Mouse (Mus musculus): ENCODE data around the gene Vsig10. TPM values are rescaled to one million over a fixed set of nuclear protein-coding genes. Genes with fewer than 3 reads are reported as not detected.
"Not testable (repeated sequence)": the region's sequence is repeated elsewhere in the genome, so short reads cannot be mapped to it uniquely, and the experiment has no call there.

Gene Vsig10
- polyA plus RNA-seq, 1 experiment from 2014 or later, result 1.8 TPM

DNA sequence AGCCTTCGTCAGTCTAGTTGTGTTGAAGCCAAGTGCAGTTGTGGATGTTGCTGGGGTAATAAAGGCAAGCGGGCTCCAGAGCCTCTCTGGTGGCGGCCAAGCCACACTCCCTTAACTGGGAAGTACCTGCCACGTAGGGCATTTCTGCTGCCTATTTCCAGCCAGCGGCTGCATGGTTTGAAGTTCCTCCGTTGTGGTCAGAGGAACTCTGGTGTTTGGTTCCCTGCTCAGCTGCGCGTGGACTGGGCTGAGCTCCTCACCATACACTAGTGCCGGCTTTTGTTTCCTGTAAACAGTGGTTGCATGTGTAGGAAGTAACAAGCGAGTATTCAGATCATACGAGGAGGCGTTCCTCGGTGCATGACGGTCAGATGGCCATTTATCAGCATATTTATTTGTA, 58.8 kb downstream of the Vsig10 start:
- DNase-seq (ENCODE audit: low spot score); H3K4me1 ChIP-seq (replicated peaks); H3K27me3 ChIP-seq (ENCODE audit: insufficient read depth, poor library complexity, severe bottlenecking); H3K27ac ChIP-seq; H3K4me3 ChIP-seq; H3K9me3 ChIP-seq: not testable (repeated sequence)
- H3K36me3 ChIP-seq, result peaks cover 100% of the 10 kb centered on the region
- 94% methylated on average over 14 of the region's 14 CpGs for WGBS

DNA sequence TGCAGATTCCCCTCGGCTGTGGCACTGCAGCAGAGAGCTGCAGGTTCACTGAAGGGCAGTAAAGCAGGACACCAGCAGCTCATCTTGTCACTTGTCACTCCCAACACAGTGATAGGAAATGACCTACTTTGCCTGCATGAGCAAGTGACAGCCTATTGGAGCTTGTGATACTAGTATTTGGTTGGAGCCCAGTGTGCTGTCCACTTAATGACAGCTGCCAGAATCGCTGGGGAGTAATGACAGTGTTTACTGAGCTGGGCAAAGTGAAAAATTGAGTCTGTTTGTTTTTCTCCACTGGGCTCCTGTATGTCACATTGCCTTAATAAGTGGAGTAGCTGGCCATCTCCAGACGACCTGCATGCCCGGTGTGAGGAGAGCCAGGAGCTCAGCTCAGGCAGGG, 61.3 kb downstream of the Vsig10 start:
- Histone ChIP-seq H3K4me1 (replicated peaks) (0 out of 2 replicates have a peak, but pooled peaks cover 3% of the 10 kb centered on the region), H3K36me3 (peaks cover 100% of the 10 kb centered on the region), H3K27me3 (ENCODE audit: insufficient read depth, poor library complexity, severe bottlenecking) (no peaks in the 10 kb centered on the region), H3K4me3 (no peak overlapping the region), H3K27ac (no peak overlapping the region), H3K9me3 (no peaks in the 10 kb centered on the region)
- WGBS, result 87% methylated on average over 4 of the region's 4 CpGs
- no peak for DNase-seq (ENCODE audit: low spot score)

DNA sequence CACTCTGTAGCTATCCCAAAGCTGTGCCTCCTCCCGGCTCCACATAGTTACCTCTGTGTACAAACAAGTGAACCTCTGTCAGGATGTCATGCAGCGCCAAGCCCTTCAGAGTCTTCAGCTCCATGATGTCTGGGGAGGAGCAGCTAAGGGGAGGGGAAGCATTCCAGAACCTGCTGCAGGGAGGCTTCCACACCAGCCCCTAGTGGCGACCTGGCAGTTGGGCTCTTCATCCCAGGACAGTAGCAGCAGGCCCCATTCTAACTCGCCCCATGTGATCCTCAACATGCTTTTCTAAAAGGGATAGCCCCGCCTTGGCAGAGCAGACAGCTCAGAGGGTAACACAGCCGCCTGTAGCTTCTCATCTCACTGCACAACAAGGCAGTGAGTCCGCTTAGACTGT, 62.9 kb downstream of the Vsig10 start:
- WGBS, result 83% methylated on average over 7 of the region's 7 CpGs
- no peak for DNase-seq (ENCODE audit: low spot score)
- H3K27ac ChIP-seq, result no peak overlapping the region
- H3K27me3 ChIP-seq (ENCODE audit: insufficient read depth, poor library complexity, severe bottlenecking), result no peaks in the 10 kb centered on the region
- H3K4me3 ChIP-seq, result no peak overlapping the region
- H3K36me3 ChIP-seq, result peaks cover 99% of the 10 kb centered on the region
- H3K9me3 ChIP-seq, result no peaks in the 10 kb centered on the region
- H3K4me1 ChIP-seq (replicated peaks), result 0 out of 2 replicates have a peak, but pooled peaks cover 3% of the 10 kb centered on the region

DNA sequence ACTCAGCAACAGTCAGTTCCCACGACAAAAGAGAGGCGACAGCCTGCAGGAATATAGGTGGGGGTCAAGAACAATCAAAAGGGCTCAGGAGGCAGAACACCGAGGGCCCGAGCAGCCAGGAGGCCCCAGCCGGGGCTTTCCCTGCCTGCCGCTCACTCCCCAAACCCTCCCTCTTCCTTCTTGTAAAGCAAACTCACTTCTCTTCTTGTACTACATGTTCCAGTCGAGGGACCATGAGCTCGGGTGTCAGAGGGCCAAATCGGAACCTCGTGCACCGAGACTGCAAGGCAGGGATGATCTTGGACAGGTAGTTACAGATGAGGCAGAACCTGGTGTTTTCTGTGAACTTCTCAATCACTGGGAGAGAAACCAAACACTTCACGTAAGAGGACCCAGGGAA, 64.3 kb downstream of the Vsig10 start:
- DNase-seq (ENCODE audit: low spot score), result no peak
- peaks cover 88% of the 10 kb centered on the region for H3K36me3 ChIP-seq
- 75% methylated on average over 12 of the region's 12 CpGs for WGBS
- H3K9me3 ChIP-seq, result no peaks in the 10 kb centered on the region
- H3K27ac ChIP-seq, result no peak overlapping the region
- H3K27me3 ChIP-seq (ENCODE audit: insufficient read depth, poor library complexity, severe bottlenecking), result no peaks in the 10 kb centered on the region
- peaks cover 15% of the 10 kb centered on the region for H3K4me1 ChIP-seq (replicated peaks)
- H3K4me3 ChIP-seq, result no peak overlapping the region

DNA sequence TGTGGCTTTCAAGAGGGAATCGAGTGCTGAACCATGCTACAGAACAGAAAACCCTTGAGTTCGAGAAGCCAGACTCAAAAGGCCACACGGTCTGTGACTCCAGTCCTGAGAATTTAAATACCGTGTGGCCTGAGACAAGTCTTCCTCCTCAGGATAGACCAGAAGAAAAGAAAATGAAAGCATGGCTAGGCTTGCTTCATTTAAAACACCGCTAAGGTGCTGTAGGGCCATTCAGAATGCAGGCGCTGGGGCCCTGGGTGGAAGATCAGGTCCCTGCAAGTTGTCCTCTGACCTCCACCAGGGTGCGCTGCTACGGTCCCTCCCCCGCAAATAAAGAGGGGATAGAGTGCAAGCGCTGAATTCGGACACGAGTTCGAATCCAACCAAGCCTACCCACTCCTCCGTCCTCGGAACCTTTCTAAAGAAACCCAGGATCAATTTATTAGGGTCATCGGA, 69.4 kb downstream of the Vsig10 start:
- Histone ChIP-seq H3K4me3 (peak overlapping the region; percentile 88), H3K4me1 (replicated peaks) (peaks cover 24% of the 10 kb centered on the region), H3K27me3 (ENCODE audit: insufficient read depth, poor library complexity, severe bottlenecking) (no peaks in the 10 kb centered on the region), H3K27ac (peak overlapping the region; percentile 96), H3K36me3 (peaks cover 37% of the 10 kb centered on the region), H3K9me3 (peaks cover 12% of the 10 kb centered on the region)
- WGBS, result 14% methylated on average over 16 of the region's 16 CpGs
- DNase-seq (ENCODE audit: low spot score), result peak; percentile 66

DNA sequence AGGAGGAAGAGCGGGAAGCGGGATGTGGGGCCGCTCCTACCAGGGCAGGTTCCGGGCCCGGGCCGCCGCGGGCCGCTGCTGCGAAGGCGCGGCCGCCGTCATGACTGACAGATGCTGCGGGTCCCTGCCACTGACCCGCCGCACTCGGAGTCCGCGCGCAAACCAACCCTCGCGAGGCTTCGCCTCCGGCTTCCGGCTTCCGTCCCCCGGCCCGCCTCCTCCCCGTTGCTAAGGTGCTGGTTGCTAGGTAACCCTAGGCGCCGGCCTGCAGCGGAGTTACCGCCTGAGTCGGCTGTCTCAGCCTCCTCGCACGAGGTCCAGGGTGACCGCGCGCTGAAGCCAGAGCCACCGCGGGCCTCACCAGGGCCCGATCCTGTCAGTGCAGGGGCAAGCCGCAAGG, 70.0 kb downstream of the Vsig10 start, which contains the start of gene Rfc5:
Gene Rfc5, minus strand, starts transcription at position 171 of the 400 bp plus-strand sequence.
- WGBS, result under 1% methylated on average over 44 of the region's 44 CpGs
- peak within 1 kb of the TSS; percentile 88 for H3K4me3 ChIP-seq
- peaks cover 15% of the 10 kb centered on the region for H3K9me3 ChIP-seq
- H3K4me1 ChIP-seq (replicated peaks), result peaks cover 24% of the 10 kb centered on the region
- no peaks in the 10 kb centered on the region for H3K27me3 ChIP-seq (ENCODE audit: insufficient read depth, poor library complexity, severe bottlenecking)
- peak within 1 kb of the TSS; percentile 96 for H3K27ac ChIP-seq
- peak; percentile 97 for DNase-seq (ENCODE audit: low spot score)
- peaks cover 31% of the 10 kb centered on the region for H3K36me3 ChIP-seq

DNA sequence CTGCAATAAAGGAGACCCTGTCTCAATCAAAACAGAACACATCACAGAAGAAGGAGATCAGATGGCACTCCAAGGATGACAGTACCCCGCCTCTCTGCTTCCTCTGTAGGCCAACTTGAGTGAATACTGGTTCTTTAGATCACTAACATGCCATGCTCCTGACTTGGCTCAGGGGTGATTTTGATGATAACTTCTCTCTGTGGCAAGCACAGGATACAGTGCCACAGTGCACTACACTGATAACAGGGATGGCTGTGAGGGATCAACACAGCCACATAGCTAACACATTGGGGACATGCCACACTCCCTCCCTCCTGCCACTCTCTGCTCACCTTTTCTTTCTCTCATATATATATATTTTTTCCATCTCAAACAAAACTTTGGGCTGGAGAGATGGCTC, 72.0 kb downstream of the Vsig10 start:
- Histone ChIP-seq H3K9me3 (peaks cover 15% of the 10 kb centered on the region), H3K27me3 (ENCODE audit: insufficient read depth, poor library complexity, severe bottlenecking) (no peaks in the 10 kb centered on the region), H3K4me1 (replicated peaks) (peaks cover 24% of the 10 kb centered on the region), H3K4me3 (no peak overlapping the region), H3K36me3 (peaks cover 11% of the 10 kb centered on the region), H3K27ac (no peak overlapping the region)
- WGBS, result 93% methylated on average over 1 of the region's 1 CpGs
- DNase-seq (ENCODE audit: low spot score), result no peak

DNA sequence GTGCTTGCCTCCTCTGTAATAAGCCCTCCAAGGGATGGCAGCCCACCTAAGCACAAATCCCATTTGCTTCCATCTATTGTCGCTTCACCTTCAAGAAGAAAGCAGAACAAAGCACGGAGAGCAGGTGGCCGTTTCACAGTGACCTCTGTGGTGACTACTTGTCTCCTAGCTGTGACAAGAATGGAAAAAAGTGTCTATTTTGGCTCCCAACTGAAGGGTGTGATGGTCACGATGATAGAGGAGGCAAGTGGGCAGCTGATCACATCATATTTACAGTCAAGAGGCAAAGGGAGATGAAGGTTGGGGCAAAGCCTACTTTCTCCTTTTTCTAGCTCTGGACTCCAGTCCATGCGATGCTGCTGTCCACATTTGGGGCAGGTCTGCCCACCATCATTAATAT, 77.0 kb downstream of the Vsig10 start:
- Histone ChIP-seq H3K36me3 (no peaks in the 10 kb centered on the region), H3K4me1 (replicated peaks) (peaks cover 16% of the 10 kb centered on the region), H3K4me3 (no peak overlapping the region), H3K27me3 (ENCODE audit: insufficient read depth, poor library complexity, severe bottlenecking) (no peaks in the 10 kb centered on the region), H3K27ac (no peak overlapping the region), H3K9me3 (peaks cover 15% of the 10 kb centered on the region)
- DNase-seq (ENCODE audit: low spot score), result no peak
- 89% methylated on average over 5 of the region's 5 CpGs for WGBS

DNA sequence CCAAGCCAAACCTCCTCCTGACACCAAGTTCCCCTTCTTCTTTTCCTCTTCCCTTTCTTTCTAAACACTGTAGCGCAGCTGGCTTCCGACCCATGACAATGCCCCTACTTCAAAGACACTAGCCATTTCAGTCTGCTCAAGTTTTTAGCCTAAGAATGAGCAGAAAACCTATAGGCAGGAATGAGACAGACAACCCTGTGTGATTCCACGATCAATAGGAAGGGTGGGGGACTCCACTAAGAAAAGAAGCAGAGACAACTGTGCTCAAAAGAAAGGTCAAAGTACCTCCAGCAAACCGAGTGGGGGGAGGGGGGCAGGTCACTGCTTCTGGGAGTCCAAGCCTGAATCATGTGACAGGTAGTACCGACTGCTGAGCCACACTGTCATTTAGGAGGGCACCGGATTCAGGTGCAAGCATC, 77.7 kb downstream of the Vsig10 start:
- no peaks in the 10 kb centered on the region for H3K36me3 ChIP-seq
- peaks cover 13% of the 10 kb centered on the region for H3K9me3 ChIP-seq
- WGBS, result 55% methylated on average over 6 of the region's 6 CpGs
- no peak for DNase-seq (ENCODE audit: low spot score)
- peaks cover 16% of the 10 kb centered on the region for H3K4me1 ChIP-seq (replicated peaks)
- no peak overlapping the region for H3K27ac ChIP-seq
- no peak overlapping the region for H3K4me3 ChIP-seq
- no peaks in the 10 kb centered on the region for H3K27me3 ChIP-seq (ENCODE audit: insufficient read depth, poor library complexity, severe bottlenecking)

DNA sequence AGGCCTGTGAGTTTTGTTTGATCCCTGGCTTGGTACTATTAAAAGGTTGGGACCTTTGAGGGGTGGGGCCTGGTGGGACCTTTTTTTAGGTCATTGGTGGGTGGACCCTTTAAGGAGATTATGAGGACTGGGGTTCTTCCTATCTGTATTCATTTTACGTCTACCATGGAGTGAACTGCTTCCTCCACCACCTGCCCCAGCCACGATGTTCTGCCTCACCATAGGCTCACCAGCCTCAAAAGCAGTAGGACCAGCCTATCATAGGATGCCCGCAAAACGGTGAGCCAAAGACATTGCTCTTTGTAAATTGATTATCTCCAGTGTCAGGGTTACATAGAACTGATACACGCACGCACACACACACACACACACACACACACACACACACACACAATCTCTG, 78.5 kb downstream of the Vsig10 start:
- no peak overlapping the region for H3K4me3 ChIP-seq
- WGBS, result 80% methylated on average over 6 of the region's 6 CpGs
- no peak for DNase-seq (ENCODE audit: low spot score)
- no peak overlapping the region for H3K27ac ChIP-seq
- peaks cover 6% of the 10 kb centered on the region for H3K9me3 ChIP-seq
- no peaks in the 10 kb centered on the region for H3K36me3 ChIP-seq
- H3K27me3 ChIP-seq (ENCODE audit: insufficient read depth, poor library complexity, severe bottlenecking), result no peaks in the 10 kb centered on the region
- peaks cover 16% of the 10 kb centered on the region for H3K4me1 ChIP-seq (replicated peaks)

DNA sequence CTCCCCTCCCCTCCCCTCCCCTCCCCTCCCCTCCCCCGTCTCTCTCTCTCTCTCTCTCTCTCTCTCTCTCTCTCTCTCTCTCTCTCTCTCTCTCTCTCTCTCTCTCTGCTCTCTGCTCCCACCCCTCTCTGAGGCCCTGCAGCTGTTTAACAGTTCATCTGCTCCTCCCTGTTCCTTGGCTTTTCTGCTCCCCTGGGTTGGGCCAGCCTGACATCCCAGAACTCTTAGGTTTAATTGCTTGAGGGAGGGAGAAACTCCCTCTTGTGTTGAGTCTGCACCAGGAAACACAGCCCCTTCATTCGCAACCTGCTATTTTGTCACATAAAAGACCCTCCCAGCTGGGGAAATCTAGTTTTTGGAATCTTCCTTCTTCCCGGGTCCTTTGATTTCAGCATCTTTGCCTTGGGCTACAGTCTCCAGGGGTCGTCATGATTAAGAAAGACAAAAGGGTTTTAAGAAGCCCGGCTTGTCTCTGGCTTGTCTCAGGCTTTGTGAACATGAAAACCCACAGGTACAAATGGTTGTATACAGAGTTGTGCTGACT, 79.2 kb downstream of the Vsig10 start:
- 43% methylated on average over 4 of the region's 5 CpGs for WGBS
- no peak overlapping the region for H3K27ac ChIP-seq
- H3K9me3 ChIP-seq, result peaks cover 6% of the 10 kb centered on the region; the same call in 1 of the 2 replicates
- no peak for DNase-seq (ENCODE audit: low spot score)
- H3K27me3 ChIP-seq (ENCODE audit: insufficient read depth, poor library complexity, severe bottlenecking), result no peaks in the 10 kb centered on the region
- no peaks in the 10 kb centered on the region for H3K36me3 ChIP-seq
- H3K4me1 ChIP-seq (replicated peaks), result peaks cover 16% of the 10 kb centered on the region
- H3K4me3 ChIP-seq, result no peak overlapping the region

DNA sequence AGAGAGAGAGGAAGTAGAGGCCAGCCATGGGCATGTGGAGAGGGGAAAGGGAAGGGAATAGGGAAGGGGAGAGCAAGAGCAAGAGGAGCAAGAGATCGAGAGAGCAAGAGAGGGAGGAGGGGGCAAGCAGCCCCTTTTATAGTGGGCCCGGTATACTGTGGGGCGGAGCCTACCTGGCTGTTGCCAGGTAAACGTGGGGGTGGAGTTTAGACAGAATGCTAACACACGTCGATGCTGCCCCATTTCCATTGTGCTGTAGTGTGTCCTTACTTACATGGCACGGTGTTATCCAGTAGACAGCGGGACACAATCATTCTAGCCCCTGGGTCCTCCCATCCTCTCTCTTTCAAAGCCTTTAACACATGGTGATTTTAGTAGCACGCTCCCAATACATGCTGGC, 80.4 kb downstream of the Vsig10 start:
- WGBS, result 78% methylated on average over 9 of the region's 9 CpGs
- Histone ChIP-seq H3K4me3 (no peak overlapping the region), H3K27me3 (ENCODE audit: insufficient read depth, poor library complexity, severe bottlenecking) (no peaks in the 10 kb centered on the region), H3K36me3 (no peaks in the 10 kb centered on the region), H3K9me3 (no peaks in the 10 kb centered on the region), H3K27ac (no peak overlapping the region), H3K4me1 (replicated peaks) (peaks cover 16% of the 10 kb centered on the region)
- DNase-seq (ENCODE audit: low spot score), result no peak

DNA sequence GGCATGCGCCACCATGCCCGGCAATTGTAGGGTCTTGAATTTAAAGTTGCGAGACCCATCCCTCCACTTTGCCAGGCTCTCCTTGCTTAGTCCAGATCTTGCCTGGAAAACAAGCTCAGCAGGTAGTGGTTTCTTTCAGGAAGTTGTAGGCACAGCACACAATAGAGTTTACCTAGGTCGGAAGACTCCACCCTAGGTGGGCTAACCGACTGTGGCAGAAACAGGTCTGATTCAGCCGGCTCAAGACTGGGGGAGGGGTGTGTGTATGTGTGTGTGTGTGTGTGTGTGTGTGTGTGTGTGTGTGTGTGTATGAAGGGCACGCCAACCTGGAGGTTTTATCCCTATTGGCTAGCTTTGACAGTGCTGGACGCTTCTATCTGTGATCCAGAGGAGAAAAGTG, 84.7 kb downstream of the Vsig10 start:
- no peak overlapping the region for H3K4me3 ChIP-seq
- no peak overlapping the region for H3K27ac ChIP-seq
- H3K27me3 ChIP-seq (ENCODE audit: insufficient read depth, poor library complexity, severe bottlenecking), result no peaks in the 10 kb centered on the region
- H3K36me3 ChIP-seq, result no peaks in the 10 kb centered on the region
- no peaks in the 10 kb centered on the region for H3K4me1 ChIP-seq (replicated peaks)
- WGBS, result 85% methylated on average over 8 of the region's 8 CpGs
- DNase-seq (ENCODE audit: low spot score), result no peak
- no peaks in the 10 kb centered on the region for H3K9me3 ChIP-seq

Data from hindbrain, embryonic 10.5 days (tissue).